Mouse (Mus musculus): Measurements from ENCODE around the gene Slc16a10. TPM values are rescaled to one million over a fixed set of nuclear protein-coding genes. Genes with fewer than 3 reads are reported as not detected.

Gene Slc16a10
- polyA plus RNA-seq, 1 experiment from 2014 or later, result 2.2 TPM

GRCm38 (mm10) chr10:40067529-40067928 lies 74.5 kb downstream of the Slc16a10 start:
- H3K4me2 ChIP-seq (ENCODE audit: low read length), result no peak overlapping the region
- no peaks in the 10 kb centered on the region for H3K27me3 ChIP-seq (replicated peaks; ENCODE audit: control insufficient read depth, insufficient read depth, low read length)
- no peak overlapping the region for H3K4me3 ChIP-seq (replicated peaks; ENCODE audit: low read length)
- no peaks in the 10 kb centered on the region for H3K4me1 ChIP-seq (replicated peaks; ENCODE audit: control insufficient read depth, insufficient read depth, low read length)
- no peak for ATAC-seq
- H3K27ac ChIP-seq (ENCODE audit: low read length), result no peak overlapping the region
- H3K9ac ChIP-seq (replicated peaks; ENCODE audit: low read depth, low read length), result no peak overlapping the region
- WGBS, result 10% methylated on average over 1 of the region's 1 CpGs
- no peaks in the 10 kb centered on the region for H3K9me3 ChIP-seq (ENCODE audit: control insufficient read depth, low read length)
- no peaks in the 10 kb centered on the region for H3K36me3 ChIP-seq (ENCODE audit: control insufficient read depth, insufficient read depth)

GRCm38 (mm10) chr10:40067071-40067470 lies 75.0 kb downstream of the Slc16a10 start:
- H3K4me1 ChIP-seq (replicated peaks; ENCODE audit: control insufficient read depth, insufficient read depth, low read length), result no peaks in the 10 kb centered on the region
- no peaks in the 10 kb centered on the region for H3K9me3 ChIP-seq (ENCODE audit: control insufficient read depth, low read length)
- no peaks in the 10 kb centered on the region for H3K27me3 ChIP-seq (replicated peaks; ENCODE audit: control insufficient read depth, insufficient read depth, low read length)
- no peaks in the 10 kb centered on the region for H3K36me3 ChIP-seq (ENCODE audit: control insufficient read depth, insufficient read depth)
- no peak overlapping the region for H3K9ac ChIP-seq (replicated peaks; ENCODE audit: low read depth, low read length)
- no peak for ATAC-seq
- H3K4me3 ChIP-seq (replicated peaks; ENCODE audit: low read length), result no peak overlapping the region
- 60% methylated on average over 1 of the region's 1 CpGs for WGBS
- H3K4me2 ChIP-seq (ENCODE audit: low read length), result no peak overlapping the region
- H3K27ac ChIP-seq (ENCODE audit: low read length), result no peak overlapping the region

GRCm38 (mm10) chr10:40065357-40065756 lies 76.7 kb downstream of the Slc16a10 start:
- Histone ChIP-seq H3K36me3 (ENCODE audit: control insufficient read depth, insufficient read depth) (no peaks in the 10 kb centered on the region), H3K4me3 (replicated peaks; ENCODE audit: low read length) (no peak overlapping the region), H3K27ac (ENCODE audit: low read length) (no peak overlapping the region), H3K4me2 (ENCODE audit: low read length) (no peak overlapping the region), H3K9me3 (ENCODE audit: control insufficient read depth, low read length) (no peaks in the 10 kb centered on the region), H3K9ac (replicated peaks; ENCODE audit: low read depth, low read length) (no peak overlapping the region), H3K27me3 (replicated peaks; ENCODE audit: control insufficient read depth, insufficient read depth, low read length) (no peaks in the 10 kb centered on the region), H3K4me1 (replicated peaks; ENCODE audit: control insufficient read depth, insufficient read depth, low read length) (no peaks in the 10 kb centered on the region)
- ATAC-seq, result no peak
- WGBS, result 21% methylated on average over 3 of the region's 3 CpGs

- WGBS, result 38% methylated on average over 5 of the region's 5 CpGs
- no peak for ATAC-seq
- Histone ChIP-seq H3K4me1 (replicated peaks; ENCODE audit: control insufficient read depth, insufficient read depth, low read length) (no peaks in the 10 kb centered on the region), H3K27ac (ENCODE audit: low read length) (no peak overlapping the region), H3K4me3 (replicated peaks; ENCODE audit: low read length) (no peak overlapping the region), H3K27me3 (replicated peaks; ENCODE audit: control insufficient read depth, insufficient read depth, low read length) (no peaks in the 10 kb centered on the region), H3K36me3 (ENCODE audit: control insufficient read depth, insufficient read depth) (no peaks in the 10 kb centered on the region), H3K9ac (replicated peaks; ENCODE audit: low read depth, low read length) (no peak overlapping the region), H3K9me3 (ENCODE audit: control insufficient read depth, low read length) (no peaks in the 10 kb centered on the region), H3K4me2 (ENCODE audit: low read length) (no peak overlapping the region)
These were observed 78.7 kb downstream of the Slc16a10 start for GRCm38 (mm10) chr10:40063291-40063890.

DNA sequence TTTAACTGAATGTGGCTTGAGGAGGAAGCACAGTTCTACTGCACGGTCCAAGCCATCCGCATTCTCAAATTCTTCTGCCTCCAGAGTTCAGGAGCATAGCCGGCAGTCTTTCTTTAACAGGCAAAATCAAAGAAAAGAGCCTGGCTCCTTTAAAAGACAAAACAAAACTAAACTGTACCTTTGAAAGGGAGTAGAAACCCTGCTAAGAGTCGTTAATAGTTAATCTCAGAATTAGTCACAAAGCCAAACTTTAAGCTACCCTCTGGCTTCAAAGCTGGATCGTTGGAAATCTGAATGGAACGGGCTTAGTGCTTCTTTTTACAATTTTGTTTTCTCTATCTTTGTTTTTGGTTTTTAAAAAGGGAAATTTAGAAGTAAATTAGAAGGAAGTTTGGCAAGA lies 79.2 kb downstream of the Slc16a10 start:
- no peak overlapping the region for H3K27ac ChIP-seq (ENCODE audit: low read length)
- no peaks in the 10 kb centered on the region for H3K36me3 ChIP-seq (ENCODE audit: control insufficient read depth, insufficient read depth)
- H3K27me3 ChIP-seq (replicated peaks; ENCODE audit: control insufficient read depth, insufficient read depth, low read length), result no peaks in the 10 kb centered on the region
- no peaks in the 10 kb centered on the region for H3K9me3 ChIP-seq (ENCODE audit: control insufficient read depth, low read length)
- H3K9ac ChIP-seq (replicated peaks; ENCODE audit: low read depth, low read length), result no peak overlapping the region
- no peak for ATAC-seq
- H3K4me2 ChIP-seq (ENCODE audit: low read length), result no peak overlapping the region
- no peak overlapping the region for H3K4me3 ChIP-seq (replicated peaks; ENCODE audit: low read length)
- H3K4me1 ChIP-seq (replicated peaks; ENCODE audit: control insufficient read depth, insufficient read depth, low read length), result no peaks in the 10 kb centered on the region
- 19% methylated on average over 6 of the region's 6 CpGs for WGBS

DNA sequence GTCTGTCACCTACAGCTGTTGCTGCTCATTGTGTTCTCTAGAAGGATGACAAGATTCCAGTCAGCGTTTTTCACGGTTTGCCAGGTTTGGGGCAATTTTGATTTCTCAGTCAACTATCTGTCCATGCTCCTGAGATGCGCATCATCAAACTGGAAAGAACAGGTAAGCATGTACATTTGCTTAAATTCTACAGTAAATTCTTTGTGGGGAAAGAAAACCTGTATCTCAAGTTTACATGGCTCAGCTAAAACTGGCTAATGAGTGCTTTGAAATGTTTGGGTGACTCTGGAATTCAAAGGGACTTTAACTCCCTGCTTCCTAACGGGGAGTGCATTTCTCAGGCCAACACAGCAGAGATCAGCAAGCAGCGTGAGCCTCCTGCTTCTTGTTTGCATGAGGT lies 80.1 kb downstream of the Slc16a10 start:
- H3K27me3 ChIP-seq (replicated peaks; ENCODE audit: control insufficient read depth, insufficient read depth, low read length), result no peaks in the 10 kb centered on the region
- WGBS, result 76% methylated on average over 5 of the region's 5 CpGs
- H3K9me3 ChIP-seq (ENCODE audit: control insufficient read depth, low read length), result no peaks in the 10 kb centered on the region
- H3K4me2 ChIP-seq (ENCODE audit: low read length), result no peak overlapping the region
- no peak overlapping the region for H3K4me3 ChIP-seq (replicated peaks; ENCODE audit: low read length)
- H3K4me1 ChIP-seq (replicated peaks; ENCODE audit: control insufficient read depth, insufficient read depth, low read length), result no peaks in the 10 kb centered on the region
- H3K27ac ChIP-seq (ENCODE audit: low read length), result no peak overlapping the region
- no peaks in the 10 kb centered on the region for H3K36me3 ChIP-seq (ENCODE audit: control insufficient read depth, insufficient read depth)
- H3K9ac ChIP-seq (replicated peaks; ENCODE audit: low read depth, low read length), result no peak overlapping the region
- ATAC-seq, result no peak

DNA sequence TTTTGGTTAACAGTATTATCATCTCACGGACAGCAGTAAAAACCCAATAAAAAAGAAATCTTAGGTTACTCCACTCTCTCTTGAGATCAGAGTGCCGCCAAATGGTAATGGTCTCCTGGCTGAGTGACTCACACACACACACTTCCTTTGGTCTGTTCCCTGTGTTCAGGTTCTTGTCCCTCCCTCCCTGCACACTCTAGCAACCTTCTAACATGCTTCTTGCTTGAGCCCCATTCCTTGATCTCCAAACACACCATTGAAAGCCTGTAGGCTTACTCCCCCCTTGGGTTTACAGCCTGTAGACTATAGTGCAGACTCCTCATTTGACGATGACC lies 83.3 kb downstream of the Slc16a10 start:
- ATAC-seq, result no peak
- no peak overlapping the region for H3K9ac ChIP-seq (replicated peaks; ENCODE audit: low read depth, low read length)
- H3K27me3 ChIP-seq (replicated peaks; ENCODE audit: control insufficient read depth, insufficient read depth, low read length), result no peaks in the 10 kb centered on the region
- H3K36me3 ChIP-seq (ENCODE audit: control insufficient read depth, insufficient read depth), result no peaks in the 10 kb centered on the region
- no peak overlapping the region for H3K27ac ChIP-seq (ENCODE audit: low read length)
- no peaks in the 10 kb centered on the region for H3K4me1 ChIP-seq (replicated peaks; ENCODE audit: control insufficient read depth, insufficient read depth, low read length)
- no peak overlapping the region for H3K4me2 ChIP-seq (ENCODE audit: low read length)
- H3K9me3 ChIP-seq (ENCODE audit: control insufficient read depth, low read length), result no peaks in the 10 kb centered on the region
- 93% methylated on average over 3 of the region's 3 CpGs for WGBS
- H3K4me3 ChIP-seq (replicated peaks; ENCODE audit: low read length), result no peak overlapping the region

GRCm38 (mm10) chr10:40058062-40058785 lies 83.8 kb downstream of the Slc16a10 start:
- no peak overlapping the region for H3K27ac ChIP-seq (ENCODE audit: low read length)
- H3K4me3 ChIP-seq (replicated peaks; ENCODE audit: low read length), result no peak overlapping the region
- no peaks in the 10 kb centered on the region for H3K4me1 ChIP-seq (replicated peaks; ENCODE audit: control insufficient read depth, insufficient read depth, low read length)
- no peak overlapping the region for H3K9ac ChIP-seq (replicated peaks; ENCODE audit: low read depth, low read length)
- no peak for ATAC-seq
- no peak overlapping the region for H3K4me2 ChIP-seq (ENCODE audit: low read length)
- H3K9me3 ChIP-seq (ENCODE audit: control insufficient read depth, low read length), result no peaks in the 10 kb centered on the region
- no peaks in the 10 kb centered on the region for H3K27me3 ChIP-seq (replicated peaks; ENCODE audit: control insufficient read depth, insufficient read depth, low read length)
- no peaks in the 10 kb centered on the region for H3K36me3 ChIP-seq (ENCODE audit: control insufficient read depth, insufficient read depth)
- WGBS, result 63% methylated on average over 6 of the region's 6 CpGs

GRCm38 (mm10) chr10:40057615-40058014 lies 84.4 kb downstream of the Slc16a10 start:
- no peaks in the 10 kb centered on the region for H3K9me3 ChIP-seq (ENCODE audit: control insufficient read depth, low read length)
- H3K9ac ChIP-seq (replicated peaks; ENCODE audit: low read depth, low read length), result no peak overlapping the region
- ATAC-seq, result no peak
- no peaks in the 10 kb centered on the region for H3K27me3 ChIP-seq (replicated peaks; ENCODE audit: control insufficient read depth, insufficient read depth, low read length)
- H3K4me1 ChIP-seq (replicated peaks; ENCODE audit: control insufficient read depth, insufficient read depth, low read length), result no peaks in the 10 kb centered on the region
- H3K4me2 ChIP-seq (ENCODE audit: low read length), result no peak overlapping the region
- no peaks in the 10 kb centered on the region for H3K36me3 ChIP-seq (ENCODE audit: control insufficient read depth, insufficient read depth)
- H3K27ac ChIP-seq (ENCODE audit: low read length), result no peak overlapping the region
- 52% methylated on average over 2 of the region's 2 CpGs for WGBS
- H3K4me3 ChIP-seq (replicated peaks; ENCODE audit: low read length), result no peak overlapping the region

Measured in forebrain, embryonic 16.5 days (tissue).